ENCODE assay signal across 9 mouse cellular contexts in genomic region chr8:83716563-83716962, GRCm38 (mm10). TPM values are rescaled to one million over a fixed set of nuclear protein-coding genes. Genes with fewer than 3 reads are reported as not detected.
A peak's percentile ranks its signal among the peaks of the same experiment; 100 is the strongest.
DNase-seq lines count a peak whose midpoint lies in the region; ATAC-seq lines count a peak whose summit lies in the region.
"Had no signal": no experiment of that assay in that cellular context is flagged by ENCODE, and none has a peak within 500 bp of the region (broad histone marks: within the 10 kb centered on the region; RNA-seq: fewer than 3 reads in every experiment).

No protein-coding gene starts in this region.

- 0 out of 2 replicates have a peak, but pooled peaks have one; percentile 17 for ATAC-seq in erythroid progenitor cell, adult 5-6 weeks (replicated peaks; ENCODE audit: low FRiP score, poor library complexity, severe bottlenecking)
- peak; percentile 23 for ATAC-seq in liver, embryonic 12.5 days

- peak; percentile 55 for DNase-seq in 3T3-L1 (ENCODE audit: low read depth, low spot score)
- DNase-seq in CD4-positive helper T cell, adult 2 months (ENCODE audit: low read depth, low spot score): peak; percentile 9
- no peak for DNase-seq in adrenal gland, adult 8-10 months
- DNase-seq in kidney, postnatal 4 days: no peak
- no peak for DNase-seq in cerebellum, adult 8-10 months
- no peak for DNase-seq in cerebellum, postnatal 10 days
- DNase-seq: cerebellum, adult 11 months had no signal

- peak overlapping the region; percentile 95 for H3K4me3 ChIP-seq in liver, embryonic 12.5 days

- H3K4me1 ChIP-seq in liver, embryonic 12.5 days: peaks cover 32% of the 10 kb centered on the region

- H3K27me3 ChIP-seq in liver, embryonic 12.5 days (replicated peaks): no peaks in the 10 kb centered on the region

- peak overlapping the region; percentile 81 for H3K9ac ChIP-seq in liver, embryonic 12.5 days

- H3K36me3 ChIP-seq in liver, embryonic 12.5 days: peaks cover 38% of the 10 kb centered on the region

- H3K9me3 ChIP-seq in liver, embryonic 12.5 days (replicated peaks): no peaks in the 10 kb centered on the region

- H3K27ac ChIP-seq in liver, embryonic 12.5 days: peak overlapping the region; percentile 89

- H3K4me2 ChIP-seq in liver, embryonic 12.5 days: peak overlapping the region; percentile 73

- WGBS in liver, embryonic 12.5 days (ENCODE audit: insufficient replicate concordance): 25% methylated on average over 2 of the region's 2 CpGs

RNA-seq across cellular contexts. Expression of gene Ddx39, which starts 1.6 kb away (rescaled TPM):
- 86.5 and 90.1 TPM in 2 replicates for total RNA-seq in erythroid progenitor cell, adult 5-6 weeks (2015; ENCODE audit: low replicate concordance)
- 47.4 and 93.2 TPM in 2 replicates for total RNA-seq in erythroid progenitor cell, adult 5-6 weeks (2017; ENCODE audit: low replicate concordance)
- polyA plus RNA-seq in liver, embryonic 12.5 days (2016; fragmentation: Nextera tagmentation; extraction: Ambion mirVana): 270 and 299 TPM in 2 replicates
- total RNA-seq in adrenal gland, adult 8-10 months (2022): 10 to 100 TPM; 15.4 to 28.6 (median 20.7) TPM

RNA-seq across cellular contexts. Expression of gene Pkn1, which starts 17.6 kb away (rescaled TPM):
- 12.6 and 25.9 TPM in 2 replicates for total RNA-seq in erythroid progenitor cell, adult 5-6 weeks (2015; ENCODE audit: low replicate concordance)
- 9.2 and 11.0 TPM in 2 replicates for total RNA-seq in erythroid progenitor cell, adult 5-6 weeks (2017; ENCODE audit: low replicate concordance)
- 17.5 and 19.5 TPM in 2 replicates for polyA plus RNA-seq in liver, embryonic 12.5 days (2016; fragmentation: Nextera tagmentation; extraction: Ambion mirVana)
- total RNA-seq in adrenal gland, adult 8-10 months (2022): 100 to 1,000 TPM; 108 to 141 (median 123) TPM

RNA-seq across cellular contexts. Expression of gene Adgre5, which starts 24.6 kb away (rescaled TPM):
- total RNA-seq in erythroid progenitor cell, adult 5-6 weeks (2015; ENCODE audit: low replicate concordance): 34.8 and 54.8 TPM in 2 replicates
- 28.8 and 29.0 TPM in 2 replicates for total RNA-seq in erythroid progenitor cell, adult 5-6 weeks (2017; ENCODE audit: low replicate concordance)
- polyA plus RNA-seq in liver, embryonic 12.5 days (2016; fragmentation: Nextera tagmentation; extraction: Ambion mirVana): 11.5 and 12.5 TPM in 2 replicates
- total RNA-seq in adrenal gland, adult 8-10 months (2022): 10 to 100 TPM; 21.8 to 45.5 (median 35.2) TPM

RNA-seq across cellular contexts. Expression of gene Ptger1, which starts 50.1 kb away (rescaled TPM):
- not detected in 2 replicates for total RNA-seq in erythroid progenitor cell, adult 5-6 weeks (2015; ENCODE audit: low replicate concordance)
- total RNA-seq in erythroid progenitor cell, adult 5-6 weeks (2017; ENCODE audit: low replicate concordance): 0.13 TPM in 1 of 2 replicates, not detected in the other
- polyA plus RNA-seq in liver, embryonic 12.5 days (2016; fragmentation: Nextera tagmentation; extraction: Ambion mirVana): 0.25 and 0.41 TPM in 2 replicates
- total RNA-seq in adrenal gland, adult 8-10 months (2022): 1 to 10 TPM in 2 of 4 experiments, under 1 TPM in 2; 0.77 to 1.4 (median 1.1) TPM

Comparison
In these comparisons a context has a peak if more than half of its experiments do, and no peak if none do; other contexts are left out.
1. DNase-seq: peak in 3T3-L1 (single experiment) and CD4-positive helper T cell, adult 2 months (single experiment); none in adrenal gland, adult 8-10 months (single experiment), kidney, postnatal 4 days (0 of 2), cerebellum, adult 8-10 months (single experiment) and cerebellum, postnatal 10 days (0 of 2).
2. RNA of gene Pkn1, which starts 17.6 kb away (total RNA-seq): 108 to 141 TPM in adrenal gland, adult 8-10 months; 9.2 to 25.9 TPM in erythroid progenitor cell, adult 5-6 weeks; every median in the first group is over 4 times any median in the second.